Mouse (Mus musculus): ENCODE data around the gene Bin2. TPM values are rescaled to one million over a fixed set of nuclear protein-coding genes. Genes with fewer than 3 reads are reported as not detected.
A peak's percentile ranks its signal among the peaks of the same experiment; 100 is the strongest.

Gene Bin2
- 2.1 and 3.0 TPM in 2 replicates for polyA plus RNA-seq (2015; fragmentation: Nextera tagmentation; extraction: Ambion mirVana)

GRCm38 (mm10) chr15:100669337-100669736 lies at the start of gene Bin2:
Bin2 (minus strand) TSS chr15:100669553.
- no peak within 1 kb of the TSS for H3K4me3 ChIP-seq (ENCODE audit: low read length)
- WGBS: 90% methylated on average over 20 of the region's 20 CpGs
- H3K9me3 ChIP-seq (ENCODE audit: low read length): no peaks in the 10 kb centered on the region
- no peaks in the 10 kb centered on the region for H3K27me3 ChIP-seq (ENCODE audit: insufficient read depth, low read length)
- H3K36me3 ChIP-seq (ENCODE audit: insufficient read depth, low read length): no peaks in the 10 kb centered on the region
- peaks cover 15% of the 10 kb centered on the region for H3K4me1 ChIP-seq (ENCODE audit: insufficient read depth, low read length)
- no peak for ATAC-seq (ENCODE audit: low FRiP score, low TSS enrichment)
- H3K4me2 ChIP-seq (replicated peaks; ENCODE audit: low read depth, low read length): no peak within 1 kb of the TSS
- no peak within 1 kb of the TSS for H3K9ac ChIP-seq (replicated peaks; ENCODE audit: low read length)
- no peak within 1 kb of the TSS for H3K27ac ChIP-seq (ENCODE audit: low read length)

GRCm38 (mm10) chr15:100718572-100718971 lies 49.2 kb upstream of the Bin2 start:
- Histone ChIP-seq H3K4me1 (ENCODE audit: insufficient read depth, low read length) (peaks cover 3% of the 10 kb centered on the region; the same call in 1 of the 2 replicates), H3K36me3 (ENCODE audit: insufficient read depth, low read length) (no peaks in the 10 kb centered on the region), H3K9me3 (ENCODE audit: low read length) (no peaks in the 10 kb centered on the region), H3K4me3 (ENCODE audit: low read length) (no peak overlapping the region), H3K4me2 (replicated peaks; ENCODE audit: low read depth, low read length) (no peak overlapping the region), H3K9ac (replicated peaks; ENCODE audit: low read length) (no peak overlapping the region), H3K27ac (ENCODE audit: low read length) (no peak overlapping the region), H3K27me3 (ENCODE audit: insufficient read depth, low read length) (peaks cover 3% of the 10 kb centered on the region; the same call in 1 of the 2 replicates)
- 81% methylated on average over 11 of the region's 11 CpGs for WGBS
- ATAC-seq (ENCODE audit: low FRiP score, low TSS enrichment): no peak

GRCm38 (mm10) chr15:100717933-100718332 lies 48.6 kb upstream of the Bin2 start:
- H3K9ac ChIP-seq (replicated peaks; ENCODE audit: low read length): no peak overlapping the region
- no peak overlapping the region for H3K4me2 ChIP-seq (replicated peaks; ENCODE audit: low read depth, low read length)
- no peak for ATAC-seq (ENCODE audit: low FRiP score, low TSS enrichment)
- no peaks in the 10 kb centered on the region for H3K4me1 ChIP-seq (ENCODE audit: insufficient read depth, low read length)
- no peak overlapping the region for H3K27ac ChIP-seq (ENCODE audit: low read length)
- H3K9me3 ChIP-seq (ENCODE audit: low read length): no peaks in the 10 kb centered on the region
- 71% methylated on average over 6 of the region's 6 CpGs for WGBS
- no peaks in the 10 kb centered on the region for H3K36me3 ChIP-seq (ENCODE audit: insufficient read depth, low read length)
- H3K4me3 ChIP-seq (ENCODE audit: low read length): no peak overlapping the region
- peaks cover 3% of the 10 kb centered on the region; the same call in 1 of the 2 replicates for H3K27me3 ChIP-seq (ENCODE audit: insufficient read depth, low read length)

GRCm38 (mm10) chr15:100715399-100715993 lies 46.1 kb upstream of the Bin2 start:
- Histone ChIP-seq H3K9me3 (ENCODE audit: low read length) (no peaks in the 10 kb centered on the region), H3K4me2 (replicated peaks; ENCODE audit: low read depth, low read length) (no peak overlapping the region), H3K27me3 (ENCODE audit: insufficient read depth, low read length) (no peaks in the 10 kb centered on the region), H3K27ac (ENCODE audit: low read length) (no peak overlapping the region), H3K9ac (replicated peaks; ENCODE audit: low read length) (0 out of 2 replicates have a peak overlapping the region, but pooled peaks have one; percentile 10), H3K4me1 (ENCODE audit: insufficient read depth, low read length) (peaks cover 12% of the 10 kb centered on the region), H3K36me3 (ENCODE audit: insufficient read depth, low read length) (no peaks in the 10 kb centered on the region), H3K4me3 (ENCODE audit: low read length) (no peak overlapping the region)
- no peak for ATAC-seq (ENCODE audit: low FRiP score, low TSS enrichment)
- WGBS: 78% methylated on average over 9 of the region's 9 CpGs

GRCm38 (mm10) chr15:100714470-100714869 lies 45.1 kb upstream of the Bin2 start:
- ATAC-seq (ENCODE audit: low FRiP score, low TSS enrichment): no peak
- WGBS: 80% methylated on average over 8 of the region's 8 CpGs

GRCm38 (mm10) chr15:100710838-100711237 lies 41.5 kb upstream of the Bin2 start:
- H3K4me1 ChIP-seq (ENCODE audit: insufficient read depth, low read length): peaks cover 26% of the 10 kb centered on the region
- ATAC-seq (ENCODE audit: low FRiP score, low TSS enrichment): peak; percentile 82; the same call in 1 of the 2 replicates
- no peaks in the 10 kb centered on the region for H3K36me3 ChIP-seq (ENCODE audit: insufficient read depth, low read length)
- H3K27ac ChIP-seq (ENCODE audit: low read length): peak overlapping the region; percentile 51
- H3K27me3 ChIP-seq (ENCODE audit: insufficient read depth, low read length): no peaks in the 10 kb centered on the region
- no peak overlapping the region for H3K4me3 ChIP-seq (ENCODE audit: low read length)
- no peaks in the 10 kb centered on the region for H3K9me3 ChIP-seq (ENCODE audit: low read length)
- H3K9ac ChIP-seq (replicated peaks; ENCODE audit: low read length): no peak overlapping the region
- 25% methylated on average over 6 of the region's 6 CpGs for WGBS
- no peak overlapping the region for H3K4me2 ChIP-seq (replicated peaks; ENCODE audit: low read depth, low read length)

More at GRCm38 (mm10) chr15:100714470-100714869, 45.1 kb upstream of the Bin2 start:
- Histone ChIP-seq H3K27me3 (ENCODE audit: insufficient read depth, low read length) (no peaks in the 10 kb centered on the region), H3K9me3 (ENCODE audit: low read length) (no peaks in the 10 kb centered on the region), H3K4me1 (ENCODE audit: insufficient read depth, low read length) (peaks cover 17% of the 10 kb centered on the region), H3K36me3 (ENCODE audit: insufficient read depth, low read length) (no peaks in the 10 kb centered on the region), H3K9ac (replicated peaks; ENCODE audit: low read length) (no peak overlapping the region), H3K4me3 (ENCODE audit: low read length) (no peak overlapping the region), H3K4me2 (replicated peaks; ENCODE audit: low read depth, low read length) (no peak overlapping the region), H3K27ac (ENCODE audit: low read length) (no peak overlapping the region)

- ATAC-seq (ENCODE audit: low FRiP score, low TSS enrichment): no peak
- H3K9me3 ChIP-seq (ENCODE audit: low read length): no peaks in the 10 kb centered on the region
- H3K4me1 ChIP-seq (ENCODE audit: insufficient read depth, low read length): peaks cover 35% of the 10 kb centered on the region
- no peak overlapping the region for H3K4me3 ChIP-seq (ENCODE audit: low read length)
- no peak overlapping the region for H3K27ac ChIP-seq (ENCODE audit: low read length)
- 0 out of 2 replicates have a peak, but pooled peaks cover 4% of the 10 kb centered on the region for H3K27me3 ChIP-seq (ENCODE audit: insufficient read depth, low read length)
- no peaks in the 10 kb centered on the region for H3K36me3 ChIP-seq (ENCODE audit: insufficient read depth, low read length)
- 65% methylated on average over 8 of the region's 8 CpGs for WGBS
- H3K9ac ChIP-seq (replicated peaks; ENCODE audit: low read length): no peak overlapping the region
- no peak overlapping the region for H3K4me2 ChIP-seq (replicated peaks; ENCODE audit: low read depth, low read length)
Measured at GRCm38 (mm10) chr15:100708433-100709078, 39.2 kb upstream of the Bin2 start.

- no peak for ATAC-seq (ENCODE audit: low FRiP score, low TSS enrichment)
- Histone ChIP-seq H3K36me3 (ENCODE audit: insufficient read depth, low read length) (no peaks in the 10 kb centered on the region), H3K27ac (ENCODE audit: low read length) (no peak overlapping the region), H3K27me3 (ENCODE audit: insufficient read depth, low read length) (peaks cover 9% of the 10 kb centered on the region; the same call in 1 of the 2 replicates), H3K9ac (replicated peaks; ENCODE audit: low read length) (no peak overlapping the region), H3K4me1 (ENCODE audit: insufficient read depth, low read length) (peaks cover 33% of the 10 kb centered on the region), H3K4me2 (replicated peaks; ENCODE audit: low read depth, low read length) (no peak overlapping the region), H3K9me3 (ENCODE audit: low read length) (no peaks in the 10 kb centered on the region), H3K4me3 (ENCODE audit: low read length) (no peak overlapping the region)
- 29% methylated on average over 8 of the region's 8 CpGs for WGBS
Measured at GRCm38 (mm10) chr15:100706226-100706625, 36.9 kb upstream of the Bin2 start.

GRCm38 (mm10) chr15:100705376-100705775 lies 36.0 kb upstream of the Bin2 start:
- WGBS: 100% methylated on average over 1 of the region's 1 CpGs
- Histone ChIP-seq H3K4me3 (ENCODE audit: low read length) (no peak overlapping the region), H3K9ac (replicated peaks; ENCODE audit: low read length) (no peak overlapping the region), H3K27ac (ENCODE audit: low read length) (no peak overlapping the region), H3K27me3 (ENCODE audit: insufficient read depth, low read length) (peaks cover 9% of the 10 kb centered on the region; the same call in 1 of the 2 replicates), H3K36me3 (ENCODE audit: insufficient read depth, low read length) (no peaks in the 10 kb centered on the region), H3K4me2 (replicated peaks; ENCODE audit: low read depth, low read length) (no peak overlapping the region), H3K9me3 (ENCODE audit: low read length) (no peaks in the 10 kb centered on the region), H3K4me1 (ENCODE audit: insufficient read depth, low read length) (peaks cover 25% of the 10 kb centered on the region)
- no peak for ATAC-seq (ENCODE audit: low FRiP score, low TSS enrichment)

- H3K4me1 ChIP-seq (ENCODE audit: insufficient read depth, low read length): peaks cover 21% of the 10 kb centered on the region
- H3K27ac ChIP-seq (ENCODE audit: low read length): no peak overlapping the region
- no peaks in the 10 kb centered on the region for H3K36me3 ChIP-seq (ENCODE audit: insufficient read depth, low read length)
- peaks cover 9% of the 10 kb centered on the region; the same call in 1 of the 2 replicates for H3K27me3 ChIP-seq (ENCODE audit: insufficient read depth, low read length)
- H3K4me2 ChIP-seq (replicated peaks; ENCODE audit: low read depth, low read length): peak overlapping the region; percentile 42
- 3% methylated on average over 17 of the region's 17 CpGs for WGBS
- H3K4me3 ChIP-seq (ENCODE audit: low read length): peak overlapping the region; percentile 8; the same call in 1 of the 2 replicates
- ATAC-seq (ENCODE audit: low FRiP score, low TSS enrichment): peak; percentile 52; the same call in 1 of the 2 replicates
- no peaks in the 10 kb centered on the region for H3K9me3 ChIP-seq (ENCODE audit: low read length)
- 0 out of 2 replicates have a peak overlapping the region, but pooled peaks have one; percentile 17 for H3K9ac ChIP-seq (replicated peaks; ENCODE audit: low read length)
Measured at GRCm38 (mm10) chr15:100703913-100704312, 34.6 kb upstream of the Bin2 start.

Data from kidney, embryonic 16.5 days (tissue).